Mouse (Mus musculus): Measurements from ENCODE around the gene Samd1. TPM values are rescaled to one million over a fixed set of nuclear protein-coding genes. Genes with fewer than 3 reads are reported as not detected.
A peak's percentile ranks its signal among the peaks of the same experiment; 100 is the strongest.
"Not testable (repeated sequence)": the region's sequence is repeated elsewhere in the genome, so short reads cannot be mapped to it uniquely, and the experiment has no call there.

The Samd1 gene
- polyA plus RNA-seq, 1 experiment: 12.4 TPM

DNA sequence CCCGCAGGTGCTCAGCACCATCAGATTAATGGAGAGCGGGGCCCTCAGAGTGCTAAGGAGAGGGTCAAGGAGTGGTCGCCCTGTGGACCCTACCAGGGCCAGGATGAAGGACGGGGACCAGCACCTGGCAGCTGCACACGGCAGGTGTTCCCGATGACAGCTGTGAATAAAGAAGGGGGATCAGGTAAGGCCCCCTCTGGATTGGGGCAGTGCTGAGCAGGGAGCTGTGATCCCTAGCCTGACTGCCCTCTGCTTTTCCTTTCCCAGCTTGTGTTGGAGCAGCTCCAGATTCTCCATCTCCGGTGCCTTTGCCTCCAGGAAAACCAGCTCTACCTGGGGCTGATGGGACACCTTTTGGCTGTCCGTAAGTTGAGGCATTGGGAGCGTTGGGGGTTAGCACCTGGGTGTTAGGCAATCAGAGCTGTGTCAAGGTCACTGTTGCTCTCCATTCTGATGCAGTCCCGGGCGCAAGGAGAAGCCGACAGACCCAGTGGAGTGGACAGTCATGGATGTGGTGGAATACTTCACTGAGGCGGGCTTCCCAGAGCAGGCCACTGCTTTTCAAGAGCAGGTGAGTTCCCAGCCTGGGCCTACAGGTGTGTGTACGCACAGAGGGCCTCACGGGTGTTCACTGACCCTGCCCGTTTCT lies 1.7 kb downstream of the Samd1 start:
- peak overlapping the region; percentile 79 for H3K4me3 ChIP-seq (ENCODE audit: insufficient read depth, low read depth, low read length)
- no peak overlapping the region for H3K27ac ChIP-seq (replicated peaks; ENCODE audit: low read depth, low read length)

DNA sequence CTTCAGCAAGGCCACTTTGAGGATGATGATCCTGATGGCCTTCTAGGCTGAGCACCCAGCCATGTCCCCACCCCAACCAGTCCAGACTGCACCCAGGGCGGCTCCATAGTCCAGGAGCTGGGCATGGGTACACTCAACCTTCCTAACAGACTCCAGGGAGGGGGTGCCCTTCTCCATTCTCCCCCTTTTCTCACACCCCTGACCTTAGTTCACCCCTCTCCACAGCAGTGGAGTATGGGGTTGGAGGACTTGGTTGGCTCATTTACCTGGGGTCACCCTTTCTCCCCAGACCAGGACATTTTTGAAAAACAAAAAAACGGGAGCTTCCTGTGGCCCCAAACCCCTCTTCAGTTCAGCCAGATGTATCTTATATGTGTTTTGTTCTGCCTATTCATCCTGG lies 2.4 kb downstream of the Samd1 start:
- Histone ChIP-seq H3K4me1 (ENCODE audit: control insufficient read depth, insufficient read depth, insufficient read length, low read length) (0 out of 2 replicates have a peak, but pooled peaks cover 7% of the 10 kb centered on the region), H3K4me3 (ENCODE audit: insufficient read depth, low read depth, low read length) (0 out of 2 replicates have a peak overlapping the region, but pooled peaks have one; percentile 0), H3K27ac (replicated peaks; ENCODE audit: low read depth, low read length) (no peak overlapping the region)

More for the DNA sequence above, 1.7 kb downstream of the Samd1 start:
- 0 out of 2 replicates have a peak, but pooled peaks cover 7% of the 10 kb centered on the region for H3K4me1 ChIP-seq (ENCODE audit: control insufficient read depth, insufficient read depth, insufficient read length, low read length)

DNA sequence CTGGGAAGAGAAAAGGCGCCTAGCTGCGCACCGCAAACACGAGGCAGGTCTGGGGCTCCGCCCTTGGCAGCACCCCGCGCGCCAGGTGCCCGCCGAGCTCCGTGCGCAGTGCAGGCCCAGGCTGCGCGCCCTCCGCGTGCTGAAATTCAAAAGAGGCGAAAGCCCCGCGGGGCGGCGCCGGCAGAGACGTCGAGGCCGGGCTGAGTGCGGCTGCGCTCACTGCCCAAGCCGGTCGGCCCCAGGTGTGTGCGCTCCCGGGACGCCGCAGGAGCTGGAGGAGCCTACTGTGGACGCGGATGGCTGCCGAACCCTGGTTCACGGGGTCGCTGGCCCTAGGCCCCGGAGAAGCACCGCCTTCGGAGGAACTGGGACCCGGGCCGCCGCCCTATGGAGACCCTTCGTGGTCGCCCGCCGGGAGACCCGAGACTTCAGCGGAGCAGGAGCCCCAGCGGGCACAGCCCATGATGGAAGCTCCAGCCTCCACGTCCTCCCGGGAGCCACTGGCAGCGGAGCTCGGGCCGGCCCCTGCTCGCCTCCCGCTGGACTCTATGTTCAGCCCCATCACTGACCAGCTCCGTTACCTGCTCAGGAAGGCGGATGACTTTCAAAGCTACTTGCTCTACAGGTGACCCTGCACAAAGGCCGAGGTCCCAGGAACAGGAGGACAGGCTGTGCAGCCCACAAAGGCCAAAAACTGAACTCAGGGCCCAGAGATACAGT lies 4.0 kb downstream of the Samd1 start, which contains the start of gene 1700067K01Rik:
Gene 1700067K01Rik, plus strand, starts transcription at position 222 of the 720 bp plus-strand sequence.
- no peak within 1 kb of the TSS for H3K27ac ChIP-seq (replicated peaks; ENCODE audit: low read depth, low read length)
- no peak within 1 kb of the TSS for H3K4me3 ChIP-seq (ENCODE audit: insufficient read depth, low read depth, low read length)
- peaks cover 7% of the 10 kb centered on the region; the same call in 1 of the 2 replicates for H3K4me1 ChIP-seq (ENCODE audit: control insufficient read depth, insufficient read depth, insufficient read length, low read length)

DNA sequence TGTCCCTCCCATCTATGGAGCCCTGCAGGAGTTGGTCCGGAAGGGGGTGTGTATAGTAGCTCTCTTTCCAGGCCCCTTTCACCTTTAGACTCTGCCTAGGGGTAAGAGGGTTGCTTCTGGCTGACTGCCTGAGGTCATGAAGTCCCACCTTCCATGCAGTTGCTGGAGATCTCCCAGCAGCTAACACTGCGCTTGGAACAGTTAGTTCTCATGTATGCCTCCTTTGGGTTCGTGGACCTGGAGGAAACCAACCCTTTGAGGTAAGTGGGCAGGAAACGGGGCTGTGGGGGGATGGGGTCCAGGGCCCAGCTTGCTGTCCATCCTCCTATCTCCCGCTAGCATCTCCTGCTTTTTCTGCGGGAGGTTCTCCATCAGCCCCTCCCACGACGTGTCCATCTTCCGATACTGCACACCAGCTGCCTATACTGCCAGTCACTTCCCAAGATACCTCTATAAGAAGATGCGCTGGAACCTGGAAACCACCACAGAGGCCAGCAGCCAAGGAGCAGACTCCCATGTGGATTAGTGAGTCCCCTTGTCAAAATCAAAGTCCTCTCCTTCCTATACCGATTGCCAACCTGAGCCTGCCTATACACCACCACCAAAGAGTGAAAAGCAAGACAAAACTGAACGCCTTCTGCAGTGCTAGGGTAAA lies 5.6 kb downstream of the Samd1 start:
- Histone ChIP-seq H3K4me3 (ENCODE audit: insufficient read depth, low read depth, low read length) (peak overlapping the region; percentile 75; the same call in 1 of the 2 replicates), H3K27ac (replicated peaks; ENCODE audit: low read depth, low read length) (no peak overlapping the region), H3K4me1 (ENCODE audit: control insufficient read depth, insufficient read depth, insufficient read length, low read length) (peaks cover 7% of the 10 kb centered on the region; the same call in 1 of the 2 replicates)

DNA sequence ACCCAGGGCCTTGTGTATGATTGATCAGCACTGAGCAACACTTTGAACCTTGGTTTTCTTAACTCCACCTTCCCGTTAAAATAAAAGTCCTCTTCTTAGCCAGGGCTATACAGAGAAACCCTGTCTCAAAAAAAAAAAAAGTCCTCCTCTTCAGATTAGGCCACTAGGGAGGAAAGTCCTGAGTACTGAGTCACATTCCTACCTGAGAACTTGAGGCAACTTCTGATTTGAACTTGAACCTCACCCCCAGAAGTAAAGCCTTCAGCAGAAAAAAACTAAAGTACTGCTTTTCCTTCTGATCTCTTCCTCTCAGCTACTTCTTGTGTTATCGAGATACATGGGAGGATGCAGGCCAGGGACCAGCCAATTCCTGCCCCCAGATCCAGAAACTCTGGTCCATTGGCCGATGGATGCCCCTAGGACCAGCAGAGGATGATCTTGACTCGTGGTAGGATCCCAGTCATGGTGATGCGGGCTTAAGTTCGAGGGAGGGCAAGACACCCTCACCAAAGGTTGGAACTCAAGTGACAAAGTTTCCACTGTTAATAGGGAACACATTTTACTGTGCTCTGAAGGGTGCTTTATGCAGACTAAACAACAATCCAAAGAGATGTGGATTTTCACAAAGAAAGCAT lies 6.3 kb downstream of the Samd1 start:
- H3K4me1 ChIP-seq (ENCODE audit: control insufficient read depth, insufficient read depth, insufficient read length, low read length): peaks cover 6% of the 10 kb centered on the region; the same call in 1 of the 2 replicates
- H3K4me3 ChIP-seq (ENCODE audit: insufficient read depth, low read depth, low read length): peak overlapping the region; percentile 75
- peak overlapping the region; percentile 75 for H3K27ac ChIP-seq (replicated peaks; ENCODE audit: low read depth, low read length)

DNA sequence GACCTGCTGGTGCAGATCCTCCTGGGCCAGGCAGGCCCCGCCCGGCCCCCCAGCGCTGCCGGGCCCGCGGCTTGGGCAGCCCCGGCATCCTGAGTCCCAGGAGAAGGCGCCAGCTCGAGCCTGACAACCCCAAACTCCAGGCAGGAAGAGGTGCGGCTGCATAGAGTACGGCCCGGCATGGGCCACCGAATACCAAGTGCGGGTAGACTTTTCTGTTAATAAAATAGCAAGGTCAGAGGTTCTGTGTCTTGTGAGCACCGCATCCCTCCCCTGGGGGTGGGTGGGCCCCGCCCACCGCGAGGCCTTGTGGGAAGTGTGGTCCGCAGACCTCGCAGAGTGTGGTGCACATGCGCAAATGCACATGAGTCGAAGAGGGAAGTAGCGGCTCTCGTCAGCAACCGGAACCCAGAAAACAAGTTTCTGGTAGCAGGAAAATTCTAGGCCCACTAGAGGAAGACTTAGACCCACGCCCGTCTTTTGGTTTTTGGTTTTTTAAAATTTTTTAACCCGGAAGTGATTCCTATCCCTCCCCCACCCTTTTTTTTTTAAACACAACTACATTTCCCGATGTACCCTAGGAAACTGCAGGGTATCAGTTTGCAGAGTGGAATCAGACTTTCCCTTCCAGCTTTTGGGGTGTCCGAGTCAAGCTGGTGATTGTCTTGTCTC lies 7.2 kb downstream of the Samd1 start:
- peak overlapping the region; percentile 83 for H3K27ac ChIP-seq (replicated peaks; ENCODE audit: low read depth, low read length)
- no peaks in the 10 kb centered on the region; the same call in 1 of the 2 replicates for H3K4me1 ChIP-seq (ENCODE audit: control insufficient read depth, insufficient read depth, insufficient read length, low read length)
- peak overlapping the region; percentile 75 for H3K4me3 ChIP-seq (ENCODE audit: insufficient read depth, low read depth, low read length)

DNA sequence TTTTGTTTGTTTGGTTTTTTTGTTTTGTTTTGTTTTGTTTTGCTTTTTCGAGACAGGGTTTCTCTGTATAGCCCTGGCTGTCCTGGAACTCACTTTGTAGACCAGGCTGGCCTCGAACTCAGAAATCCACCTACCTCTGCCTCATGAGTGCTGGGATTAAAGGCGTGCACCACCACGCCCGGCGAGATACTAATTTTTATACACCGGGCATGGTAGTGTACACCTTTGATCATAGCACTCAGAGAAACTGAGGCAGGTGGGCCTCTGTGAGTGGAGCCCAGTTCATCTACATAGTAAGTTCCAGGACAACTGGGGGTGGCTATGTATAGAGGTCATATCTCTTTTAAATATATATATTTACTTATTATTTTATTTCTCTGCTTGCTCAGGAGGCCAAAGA lies 8.0 kb downstream of the Samd1 start:
- not testable (repeated sequence) for H3K4me3 ChIP-seq (ENCODE audit: insufficient read depth, low read depth, low read length); H3K27ac ChIP-seq (replicated peaks; ENCODE audit: low read depth, low read length); H3K4me1 ChIP-seq (ENCODE audit: control insufficient read depth, insufficient read depth, insufficient read length, low read length)

DNA sequence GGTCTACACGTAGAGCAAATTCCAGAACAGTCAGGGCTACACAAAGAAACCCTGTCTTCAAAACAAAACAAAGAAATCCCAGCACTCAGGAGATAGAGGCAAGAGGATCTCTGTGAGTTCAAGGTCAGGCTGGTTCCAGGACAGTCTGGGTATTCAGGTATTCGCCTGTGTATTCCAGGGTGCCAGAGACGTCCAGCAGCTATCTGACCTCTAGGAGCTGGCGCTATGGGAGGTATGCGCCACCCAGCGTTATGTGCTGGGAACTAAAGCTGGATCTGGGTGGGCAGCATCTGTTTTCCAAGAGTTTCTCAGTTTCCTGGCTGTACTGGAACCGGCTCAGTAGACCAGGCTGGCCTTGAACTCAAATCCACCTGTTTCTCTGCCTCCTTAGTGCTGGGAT lies 10.9 kb downstream of the Samd1 start:
- Histone ChIP-seq H3K27ac (replicated peaks; ENCODE audit: low read depth, low read length) (no peak overlapping the region), H3K4me3 (ENCODE audit: insufficient read depth, low read depth, low read length) (no peak overlapping the region), H3K4me1 (ENCODE audit: control insufficient read depth, insufficient read depth, insufficient read length, low read length) (peaks cover 13% of the 10 kb centered on the region)

DNA sequence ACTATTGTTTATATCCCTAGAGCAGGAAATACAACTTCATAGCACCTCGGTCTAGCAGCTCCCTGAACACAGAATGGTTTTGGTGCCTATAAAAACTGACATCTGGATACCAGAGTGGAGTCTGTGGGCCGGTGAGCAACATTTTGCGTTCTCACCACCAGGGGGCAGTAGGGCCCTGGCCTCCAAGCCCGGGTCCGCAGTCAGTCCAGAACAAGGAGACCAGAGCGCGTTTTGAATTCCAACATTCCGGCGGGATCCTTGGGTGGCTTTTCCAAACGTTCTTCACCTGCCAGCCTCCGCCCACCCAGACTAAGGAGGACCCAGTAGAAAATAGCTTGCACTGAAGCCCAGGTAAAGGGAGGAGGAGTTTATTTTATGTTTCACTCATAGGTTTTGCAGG lies 12.4 kb downstream of the Samd1 start:
- Histone ChIP-seq H3K4me1 (ENCODE audit: control insufficient read depth, insufficient read depth, insufficient read length, low read length) (peaks cover 13% of the 10 kb centered on the region), H3K27ac (replicated peaks; ENCODE audit: low read depth, low read length) (no peak overlapping the region), H3K4me3 (ENCODE audit: insufficient read depth, low read depth, low read length) (no peak overlapping the region)

DNA sequence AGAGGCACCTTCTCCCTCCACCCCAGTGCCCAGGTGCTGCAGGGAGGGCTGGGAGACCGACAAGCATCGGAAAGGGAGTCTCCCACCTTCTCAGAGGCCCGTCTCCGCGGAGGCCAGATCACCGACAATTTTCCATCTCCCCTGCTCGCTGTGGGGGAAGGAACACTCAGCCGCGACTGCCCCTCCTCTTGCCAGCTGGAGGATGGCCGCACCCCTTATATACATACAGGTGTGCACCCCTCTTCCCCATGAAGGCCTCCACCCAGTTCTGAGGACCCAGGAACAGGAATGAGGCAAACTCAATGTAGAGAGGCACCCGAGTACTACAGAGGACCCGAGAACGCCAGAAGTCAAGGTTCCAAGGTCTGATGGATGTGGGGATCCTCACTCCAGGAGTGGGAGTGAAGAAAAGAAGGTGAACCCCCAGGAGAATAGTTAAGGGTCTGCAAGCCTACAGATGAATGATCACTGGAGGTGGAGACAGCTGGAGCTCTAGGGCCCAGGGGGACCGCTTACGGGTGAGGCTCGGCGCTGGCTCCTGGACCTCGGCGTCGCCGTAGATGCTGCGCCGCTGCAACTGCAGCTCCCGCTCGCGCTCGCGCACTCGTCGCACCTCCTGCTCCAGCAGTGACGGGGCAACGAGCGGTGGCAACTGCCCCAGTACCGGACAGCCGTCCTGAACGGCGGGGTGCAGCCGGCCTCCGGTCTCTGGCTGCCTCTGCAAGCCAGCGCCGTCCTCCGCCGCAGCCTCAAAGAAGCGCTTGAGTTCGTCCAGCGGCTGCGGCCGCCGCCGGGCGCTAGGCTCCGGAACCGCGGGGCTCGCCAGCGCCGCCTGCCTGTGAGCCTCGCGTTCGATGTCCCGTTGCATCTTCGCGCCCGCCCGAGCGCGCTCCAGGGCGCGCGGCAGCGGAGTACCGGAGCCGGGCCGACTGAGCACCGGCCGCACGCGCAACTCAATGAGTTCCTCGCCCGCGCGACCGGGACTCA lies 13.4 kb downstream of the Samd1 start:
- Histone ChIP-seq H3K4me1 (ENCODE audit: control insufficient read depth, insufficient read depth, insufficient read length, low read length) (peaks cover 13% of the 10 kb centered on the region), H3K27ac (replicated peaks; ENCODE audit: low read depth, low read length) (no peak overlapping the region), H3K4me3 (ENCODE audit: insufficient read depth, low read depth, low read length) (peak overlapping the region; percentile 61)

DNA sequence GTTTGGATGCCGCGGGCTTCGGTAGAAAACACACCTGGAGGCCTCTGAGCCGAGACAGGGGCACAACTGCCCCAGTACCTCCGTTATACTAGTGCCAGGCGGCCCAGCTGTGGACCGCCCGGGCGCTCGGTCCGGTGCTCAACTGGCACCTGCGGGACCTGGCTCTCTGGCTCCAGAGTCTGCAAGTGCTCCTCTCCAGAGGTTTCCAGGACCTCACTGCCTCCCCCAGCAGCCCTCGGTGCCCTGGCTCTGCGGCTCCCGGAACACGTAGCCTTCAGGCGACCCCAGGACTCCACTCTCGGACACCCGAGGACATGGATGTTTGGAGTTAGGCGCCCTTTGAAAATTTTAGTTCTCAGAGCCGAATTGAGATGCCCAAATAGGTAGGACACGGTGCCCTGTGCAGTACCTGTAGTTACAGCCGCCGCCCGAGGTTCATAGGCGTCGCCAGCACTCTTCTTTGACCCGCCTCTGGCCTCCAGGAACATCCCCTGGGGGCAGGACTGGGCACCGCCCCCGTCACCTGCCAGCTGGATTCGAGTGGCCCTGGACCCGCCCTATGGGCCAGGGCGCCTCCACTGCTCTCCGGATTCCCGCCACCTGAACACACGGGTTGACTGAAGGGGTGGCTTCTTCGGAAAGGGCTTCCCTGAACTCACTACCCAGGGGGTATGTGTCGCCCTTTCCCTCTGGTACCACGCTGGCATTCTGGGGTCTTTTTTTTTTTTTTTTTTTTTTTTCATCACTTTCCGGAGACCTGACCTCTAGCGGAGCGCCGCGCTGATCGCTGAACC lies 14.4 kb downstream of the Samd1 start, which contains the start of gene 2210011C24Rik:
Gene 2210011C24Rik, minus strand, starts transcription at position 467 of the 794 bp plus-strand sequence.
- Histone ChIP-seq H3K4me1 (ENCODE audit: control insufficient read depth, insufficient read depth, insufficient read length, low read length) (peaks cover 13% of the 10 kb centered on the region), H3K27ac (replicated peaks; ENCODE audit: low read depth, low read length) (no peak within 1 kb of the TSS), H3K4me3 (ENCODE audit: insufficient read depth, low read depth, low read length) (peak within 1 kb of the TSS; percentile 61)

DNA sequence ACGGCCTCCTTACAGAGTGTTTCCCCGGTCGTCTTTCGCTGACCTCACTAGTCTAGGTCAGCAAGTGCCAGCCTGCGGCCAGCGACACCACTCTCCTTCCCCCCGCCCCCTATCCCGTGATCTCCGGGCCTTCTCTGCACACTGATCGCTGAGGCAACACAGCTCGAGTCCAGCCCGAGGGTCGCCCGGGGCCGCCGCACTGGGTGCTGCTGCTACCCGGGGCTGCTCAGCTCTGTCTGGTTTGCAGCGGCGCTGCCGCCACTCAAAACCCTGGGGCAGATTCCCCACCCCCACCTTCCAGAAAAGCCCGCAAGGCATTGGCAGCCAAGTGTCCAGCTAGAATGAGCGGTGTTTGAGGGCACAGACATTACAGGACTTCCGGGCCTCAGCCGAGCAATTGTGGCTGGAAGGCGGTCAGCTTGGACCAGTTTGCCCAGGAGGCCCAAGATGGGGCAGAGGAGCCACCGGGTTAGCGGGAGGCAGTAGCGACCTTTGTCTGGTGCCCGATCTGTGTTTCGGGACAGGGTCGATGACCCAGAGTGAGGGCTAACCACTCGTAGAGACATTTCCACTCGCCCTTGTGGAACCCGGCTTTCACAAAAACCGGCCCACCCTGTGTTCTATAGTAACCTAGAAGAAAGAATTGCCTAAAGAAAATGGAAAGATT lies 15.2 kb downstream of the Samd1 start:
- Histone ChIP-seq H3K27ac (replicated peaks; ENCODE audit: low read depth, low read length) (no peak overlapping the region), H3K4me1 (ENCODE audit: control insufficient read depth, insufficient read depth, insufficient read length, low read length) (peaks cover 13% of the 10 kb centered on the region), H3K4me3 (ENCODE audit: insufficient read depth, low read depth, low read length) (no peak overlapping the region; the same call in 1 of the 2 replicates)
